Mouse (Mus musculus): ENCODE results near the gene Nckap5.

Gene Nckap5

GRCm38 (mm10) chr1:126626206-126626605, 204.4 kb downstream of the Nckap5 start:
- no peak for DNase-seq (ENCODE audit: low read depth, low spot score)

GRCm38 (mm10) chr1:126622036-126622435, 208.6 kb downstream of the Nckap5 start:
- DNase-seq (ENCODE audit: low read depth, low spot score), result no peak

- no peak for DNase-seq (ENCODE audit: low read depth, low spot score)
Observed at GRCm38 (mm10) chr1:126617464-126618041, 213.0 kb downstream of the Nckap5 start.

DNA sequence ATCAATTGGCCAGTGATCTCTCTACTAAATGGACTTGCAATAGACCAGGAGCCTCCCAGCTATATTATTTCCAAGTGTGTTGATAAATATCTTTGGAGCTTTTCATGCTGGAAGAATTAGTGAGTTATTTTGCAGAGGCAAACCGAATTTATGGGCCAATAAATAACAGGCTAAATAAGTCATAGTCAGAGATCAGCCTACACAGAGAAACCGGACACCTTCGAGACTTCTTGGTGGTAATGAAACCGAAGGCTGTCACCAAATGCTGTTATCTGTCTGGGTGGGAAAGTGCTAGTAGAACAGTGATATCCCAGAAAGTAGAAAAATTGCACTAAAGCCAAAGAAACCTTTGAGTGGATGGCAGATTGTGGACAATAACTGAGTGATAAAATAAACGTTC, 213.6 kb downstream of the Nckap5 start:
- no peak for DNase-seq (ENCODE audit: low read depth, low spot score)

- peak; percentile 70 for DNase-seq (ENCODE audit: low read depth, low spot score)
Observed at GRCm38 (mm10) chr1:126612916-126613315, 217.7 kb downstream of the Nckap5 start.

GRCm38 (mm10) chr1:126608586-126608985, 222.0 kb downstream of the Nckap5 start:
- DNase-seq (ENCODE audit: low read depth, low spot score), result no peak

- no peak for DNase-seq (ENCODE audit: low read depth, low spot score)
Observed at GRCm38 (mm10) chr1:126606189-126607080, 224.2 kb downstream of the Nckap5 start.

DNA sequence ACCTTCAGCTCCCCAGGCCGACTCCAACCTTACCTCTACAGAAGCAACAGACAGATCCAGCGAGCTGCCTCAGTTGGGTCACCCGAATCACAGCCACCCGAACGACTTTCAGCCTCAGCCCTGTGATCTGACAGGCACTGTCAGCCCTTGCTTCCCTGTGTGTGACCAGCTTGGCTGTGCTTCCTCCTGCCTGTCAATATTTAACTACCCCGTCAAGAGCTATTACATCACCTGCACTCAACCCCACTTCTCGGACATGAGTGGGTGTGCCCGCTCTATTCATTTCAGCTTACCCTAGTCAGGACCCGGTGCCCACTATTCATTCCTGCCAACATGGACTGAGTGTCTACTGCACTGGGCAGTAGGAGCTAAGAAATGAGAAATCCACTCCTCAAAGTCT, 226.0 kb downstream of the Nckap5 start:
- no peak for DNase-seq (ENCODE audit: low read depth, low spot score)

DNA sequence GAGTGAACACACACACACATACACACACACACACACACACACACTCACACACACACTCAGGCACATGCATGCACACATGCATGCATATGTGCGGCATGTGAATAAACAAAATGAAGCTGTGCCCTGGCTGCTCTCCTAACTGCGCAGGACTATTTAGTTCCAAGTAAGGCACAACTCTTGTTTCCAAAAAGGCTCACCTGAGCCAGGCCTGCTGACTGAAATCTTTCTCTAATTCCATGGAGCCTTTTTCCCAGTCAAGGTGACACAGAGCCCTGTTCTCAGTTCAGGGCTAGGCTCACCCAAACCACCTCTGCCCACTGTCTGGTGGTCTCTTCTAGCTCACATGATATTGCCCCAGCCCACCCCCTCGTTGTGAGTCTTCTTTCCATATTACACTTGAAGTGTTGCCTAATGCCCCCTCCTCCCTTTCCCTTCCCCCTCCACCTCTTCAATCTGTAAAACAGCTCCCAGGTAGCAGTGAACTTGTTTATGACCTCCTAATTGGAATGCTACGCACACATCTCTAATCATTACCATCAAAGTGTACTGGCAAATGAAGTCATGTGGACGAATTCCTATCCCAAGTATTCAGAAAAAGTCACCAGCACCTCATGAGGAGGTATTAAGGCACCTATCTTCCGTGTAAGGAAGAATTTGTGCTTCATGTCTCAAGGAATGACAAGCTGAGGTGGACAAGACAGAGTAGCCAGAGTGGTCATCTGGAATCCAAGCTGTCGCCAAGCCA, 226.7 kb downstream of the Nckap5 start:
- DNase-seq (ENCODE audit: low read depth, low spot score), result no peak

- DNase-seq (ENCODE audit: low read depth, low spot score), result no peak
Observed at GRCm38 (mm10) chr1:126600596-126600995, 230.0 kb downstream of the Nckap5 start.

GRCm38 (mm10) chr1:126597376-126597775, 233.2 kb downstream of the Nckap5 start:
- DNase-seq (ENCODE audit: low read depth, low spot score), result no peak

GRCm38 (mm10) chr1:126594796-126595195, 235.8 kb downstream of the Nckap5 start:
- no peak for DNase-seq (ENCODE audit: low read depth, low spot score)

DNA sequence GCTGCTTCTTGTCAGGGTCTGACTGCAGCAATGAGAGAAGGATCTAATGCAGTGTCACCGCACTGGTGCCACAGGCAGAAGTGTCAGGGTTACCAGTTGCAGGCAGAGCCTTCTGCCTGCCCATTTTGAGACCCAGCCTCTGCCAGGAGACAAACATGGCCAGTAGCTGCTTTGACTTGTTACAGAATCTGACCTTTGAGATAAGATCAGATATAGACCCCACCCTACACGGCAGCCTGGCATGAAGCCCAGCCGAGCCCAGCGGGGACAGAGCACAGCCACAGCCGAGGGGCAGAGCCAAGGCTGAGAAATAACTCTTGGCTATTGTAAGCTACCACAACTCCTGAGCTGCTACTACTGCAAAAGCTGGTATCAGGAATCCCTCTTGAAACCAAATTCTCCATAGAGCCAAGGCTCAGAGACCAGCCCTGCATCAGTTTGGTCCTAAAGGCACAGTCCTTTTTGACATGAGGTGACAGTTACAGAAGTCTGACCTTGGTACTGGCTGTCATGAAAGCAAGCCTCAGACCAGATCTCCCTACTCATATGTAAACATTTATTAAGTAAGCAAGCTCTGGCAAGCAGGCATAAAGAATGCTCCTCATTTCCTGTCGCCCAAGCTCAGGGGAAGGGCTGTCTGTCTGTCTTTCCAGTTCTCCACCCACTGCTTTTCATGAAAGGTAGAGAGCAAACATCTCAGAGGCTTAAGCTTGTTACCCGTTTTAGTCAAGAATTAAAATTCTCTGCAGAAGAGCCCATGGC, 237.4 kb downstream of the Nckap5 start:
- no peak for DNase-seq (ENCODE audit: low read depth, low spot score)

DNA sequence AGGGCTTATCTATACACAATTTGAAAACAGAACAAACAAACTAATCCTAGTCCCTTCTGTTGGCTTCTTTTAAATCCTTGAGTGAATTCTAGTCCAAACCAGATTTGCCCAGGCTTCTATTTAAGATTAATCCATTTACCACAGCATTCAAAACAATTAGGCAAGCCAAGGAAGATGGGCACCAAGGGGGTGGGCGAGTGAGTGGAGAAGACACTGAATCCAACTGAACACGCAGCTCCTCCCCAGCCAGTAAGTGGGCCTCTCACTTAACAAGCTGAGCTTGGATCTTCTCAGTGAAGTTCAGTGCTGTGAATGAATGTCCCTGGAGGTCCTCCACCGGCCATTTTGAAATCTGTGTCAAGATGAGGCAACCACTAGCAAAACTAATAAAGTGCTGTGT, 239.7 kb downstream of the Nckap5 start:
- no peak for DNase-seq (ENCODE audit: low read depth, low spot score)

GRCm38 (mm10) chr1:126578163-126578562, 252.4 kb downstream of the Nckap5 start:
- DNase-seq (ENCODE audit: low read depth, low spot score), result no peak

DNA sequence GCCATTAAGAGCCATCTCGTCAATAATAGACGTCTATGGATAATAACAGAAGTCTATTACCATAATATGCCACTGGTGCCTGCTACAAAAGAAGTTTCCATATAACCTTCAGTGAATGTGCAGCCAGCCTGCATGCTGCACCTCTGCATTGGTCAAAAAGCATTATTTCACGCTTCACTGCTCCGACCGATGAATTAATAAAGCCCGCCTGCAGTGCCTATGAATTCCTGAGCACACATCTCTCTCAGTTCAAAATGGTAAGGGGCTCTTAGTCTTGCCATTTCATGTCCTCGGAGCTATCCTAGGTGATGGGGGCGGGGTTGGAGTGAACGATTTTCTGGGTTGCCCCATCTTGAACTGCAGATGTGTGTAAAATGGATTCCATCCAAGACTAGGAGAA, 256.3 kb downstream of the Nckap5 start:
- no peak for DNase-seq (ENCODE audit: low read depth, low spot score)

DNA sequence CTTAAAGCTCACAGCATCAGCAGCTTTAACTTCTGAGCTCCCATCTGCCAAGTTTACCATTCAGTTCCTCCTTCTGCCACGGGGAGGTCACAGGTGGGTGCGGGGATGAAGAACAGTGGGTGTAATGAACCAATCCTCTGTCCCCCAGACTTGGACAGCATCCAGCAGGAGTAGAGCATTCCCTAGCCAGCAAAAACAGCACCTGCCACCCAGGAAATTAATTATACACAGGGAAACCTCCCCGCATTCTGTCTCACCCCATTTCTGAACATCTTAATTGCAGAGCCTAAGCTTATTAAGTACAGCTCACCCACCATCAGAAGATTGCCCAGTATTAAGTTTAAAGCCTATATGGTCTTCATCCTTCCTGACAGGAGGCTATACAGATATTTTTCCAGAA, 256.9 kb downstream of the Nckap5 start:
- no peak for DNase-seq (ENCODE audit: low read depth, low spot score)

DNA sequence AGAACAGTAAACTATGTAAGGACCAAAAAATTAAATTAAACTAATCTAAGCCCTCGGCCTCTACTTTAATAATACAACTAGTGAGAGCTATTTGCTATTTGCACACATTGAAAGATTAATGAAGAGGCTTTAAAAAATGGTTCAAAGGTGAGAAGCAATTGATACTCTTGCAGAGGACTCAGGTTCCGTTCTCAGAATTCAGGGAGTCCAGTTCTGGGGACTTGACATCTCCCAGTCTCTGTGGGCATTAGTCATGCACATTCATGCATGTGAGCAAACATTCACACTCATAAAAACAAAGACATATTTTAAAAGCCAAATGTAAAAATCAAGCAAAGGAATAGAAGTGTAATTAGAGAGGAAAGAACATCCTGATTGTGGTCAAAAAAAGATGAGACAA, 257.5 kb downstream of the Nckap5 start:
- no peak for DNase-seq (ENCODE audit: low read depth, low spot score)

DNA sequence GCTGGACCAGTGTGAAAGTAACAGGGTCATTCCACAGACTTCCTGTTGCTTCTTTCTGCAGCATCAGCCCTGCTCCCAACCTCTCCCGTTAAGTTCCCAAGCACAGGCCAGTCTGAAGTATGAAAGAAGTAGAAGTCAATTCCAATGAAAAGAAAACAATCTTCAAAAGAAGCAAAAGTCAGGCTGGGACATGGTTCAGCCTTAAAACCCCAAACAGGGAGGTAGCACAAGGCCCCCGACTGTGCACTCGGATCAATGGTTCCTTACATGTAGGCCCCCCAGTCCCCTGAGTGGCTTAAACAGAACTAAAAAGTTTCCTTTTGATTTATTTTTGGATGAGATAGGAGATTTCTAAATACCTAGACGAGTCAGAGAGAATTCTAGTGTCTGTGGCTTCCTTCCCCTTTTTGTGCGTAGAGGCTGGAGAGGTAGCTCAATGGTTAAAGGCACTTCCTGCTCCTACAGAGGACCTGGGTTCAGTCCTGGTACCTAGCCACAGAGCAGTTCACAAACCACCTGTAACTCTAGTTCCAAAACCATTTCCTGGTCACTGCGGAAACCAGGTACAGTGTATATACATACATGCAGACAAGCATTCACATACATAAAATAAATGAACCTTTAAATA, 260.9 kb downstream of the Nckap5 start:
- DNase-seq (ENCODE audit: low read depth, low spot score), result no peak

GRCm38 (mm10) chr1:126568520-126569197, 261.9 kb downstream of the Nckap5 start:
- DNase-seq (ENCODE audit: low read depth, low spot score), result peak; percentile 67
